Mouse (Mus musculus) neural tube, postnatal 0 days (tissue): Measurements from ENCODE around the gene Wrap53. TPM values are rescaled to one million over a fixed set of nuclear protein-coding genes. Genes with fewer than 3 reads are reported as not detected.

ENCODE experiments used
- polyA plus RNA-seq: library from polyadenylated mRNA; unstranded; fragments of >200 nt; fragmentation: Nextera tagmentation; extraction: Ambion mirVana; gene quantifications from 2 replicates; pipeline ENCODE4 v1.2.1, GENCODE M21; 2015

Gene Wrap53
- polyA plus RNA-seq = 12.1 and 13.1 TPM in 2 replicates

GRCm38 (mm10) chr11:69580091-69580514, at the start of gene Wrap53, which contains the start of gene Trp53:
TSS of gene Wrap53 (minus strand) at chr11:69580255.
TSS of gene Trp53 (plus strand) at chr11:69580359.

GRCm38 (mm10) chr11:69621571-69622268, 41.7 kb upstream of the Wrap53 start, which contains the start of gene Sat2:
TSS of gene Sat2 (plus strand) at chr11:69622024.

GRCm38 (mm10) chr11:69617805-69618204, 37.8 kb upstream of the Wrap53 start, which contains the start of gene Shbg:
TSS of gene Shbg (minus strand) at chr11:69617905.

GRCm38 (mm10) chr11:69605726-69606490, 25.9 kb upstream of the Wrap53 start, which contains the start of gene Atp1b2:
TSS of gene Atp1b2 (minus strand) at chr11:69605942.

GRCm38 (mm10) chr11:69559851-69560765, 19.9 kb downstream of the Wrap53 start, which contains the start of gene Efnb3:
TSS of gene Efnb3 (minus strand) at chr11:69560205.

GRCm38 (mm10) chr11:69549060-69549656, 30.9 kb downstream of the Wrap53 start, which contains the start of gene Dnah2:
TSS of gene Dnah2 (minus strand) at chr11:69549110.

Other genes with a start within 250 kb of the Wrap53 start
- 252 and 273 TPM in 2 replicates for gene Rnf227, start 239.8 kb downstream of the Wrap53 start, polyA plus RNA-seq
- gene Chd3, start 210.8 kb downstream of the Wrap53 start, polyA plus RNA-seq = 49.9 and 63.9 TPM in 2 replicates
- gene Naa38, start 184.8 kb downstream of the Wrap53 start, polyA plus RNA-seq = 189 and 200 TPM in 2 replicates
- 18.6 and 21.2 TPM in 2 replicates for gene Cyb5d1, start 184.6 kb downstream of the Wrap53 start, polyA plus RNA-seq
- 6.9 and 9.2 TPM in 2 replicates for gene Tmem88, start 182.0 kb downstream of the Wrap53 start, polyA plus RNA-seq
- gene Kdm6b, start 166.6 kb downstream of the Wrap53 start, polyA plus RNA-seq = 21.5 and 23.6 TPM in 2 replicates
- 2.8 and 4.7 TPM in 2 replicates for gene Dnah2, start 31.1 kb downstream of the Wrap53 start, polyA plus RNA-seq
- 132 and 148 TPM in 2 replicates for gene Efnb3, start 20.1 kb downstream of the Wrap53 start, polyA plus RNA-seq
- gene Trp53, start 104 bp upstream of the Wrap53 start, polyA plus RNA-seq = 31.4 and 33.8 TPM in 2 replicates
- gene Atp1b2, start 25.7 kb upstream of the Wrap53 start, polyA plus RNA-seq = 226 and 228 TPM in 2 replicates
- not detected in 2 replicates for gene Shbg, start 37.6 kb upstream of the Wrap53 start, polyA plus RNA-seq
- 29.9 and 31.5 TPM in 2 replicates for gene Sat2, start 41.8 kb upstream of the Wrap53 start, polyA plus RNA-seq
- 29.7 and 32.1 TPM in 2 replicates for gene Fxr2, start 52.7 kb upstream of the Wrap53 start, polyA plus RNA-seq
- gene Sox15, start 75.1 kb upstream of the Wrap53 start, polyA plus RNA-seq = 0.36 and 0.46 TPM in 2 replicates
- 113 and 114 TPM in 2 replicates for gene Mpdu1, start 82.4 kb upstream of the Wrap53 start, polyA plus RNA-seq
- 14.1 and 18.7 TPM in 2 replicates for gene Cd68, start 85.9 kb upstream of the Wrap53 start, polyA plus RNA-seq
- gene Eif4a1, start 92.2 kb upstream of the Wrap53 start, polyA plus RNA-seq = 347 and 357 TPM in 2 replicates
- gene Senp3, start 101.8 kb upstream of the Wrap53 start, polyA plus RNA-seq = 69.5 and 74.3 TPM in 2 replicates
- gene Tnfsf13, start 105.5 kb upstream of the Wrap53 start, polyA plus RNA-seq = 0.92 and 0.93 TPM in 2 replicates
- gene Tnfsf12, start 115.6 kb upstream of the Wrap53 start, polyA plus RNA-seq = 7.0 TPM in 2 replicates
- 1.3 and 3.3 TPM in 2 replicates for gene Tnfsfm13, start 115.8 kb upstream of the Wrap53 start, polyA plus RNA-seq
- 9.6 and 10.9 TPM in 2 replicates for gene Polr2a, start 178.4 kb upstream of the Wrap53 start, polyA plus RNA-seq
- gene Slc35g3, start 181.7 kb upstream of the Wrap53 start, polyA plus RNA-seq = 0.09 and 0.15 TPM in 2 replicates
- gene Zbtb4, start 185.7 kb upstream of the Wrap53 start, polyA plus RNA-seq = 4.9 and 6.8 TPM in 2 replicates
- 1.3 and 1.5 TPM in 2 replicates for gene Chrnb1, start 215.7 kb upstream of the Wrap53 start, polyA plus RNA-seq
- 7.1 and 8.5 TPM in 2 replicates for gene Fgf11, start 221.6 kb upstream of the Wrap53 start, polyA plus RNA-seq
- gene Tmem102, start 225.4 kb upstream of the Wrap53 start, polyA plus RNA-seq = 1.2 and 1.6 TPM in 2 replicates
- not detected in 2 replicates for gene Gm39566, start 235.0 kb upstream of the Wrap53 start, polyA plus RNA-seq
- gene Spem2, start 238.2 kb upstream of the Wrap53 start, polyA plus RNA-seq = not detected in 2 replicates
- gene Spem1, start 241.9 kb upstream of the Wrap53 start, polyA plus RNA-seq = not detected in 2 replicates